Mouse (Mus musculus): Measurements from ENCODE around the gene Msi2. TPM values are rescaled to one million over a fixed set of nuclear protein-coding genes. Genes with fewer than 3 reads are reported as not detected.
A peak's percentile ranks its signal among the peaks of the same experiment; 100 is the strongest.

The Msi2 gene
- polyA plus RNA-seq, 1 experiment from 2014 or later: 20.4 TPM

- Histone ChIP-seq H3K27ac (peak overlapping the region; percentile 30; the same call in 1 of the 2 replicates), H3K27me3 (ENCODE audit: poor library complexity, severe bottlenecking) (no peaks in the 10 kb centered on the region), H3K4me3 (no peak overlapping the region), H3K36me3 (replicated peaks) (peaks cover 81% of the 10 kb centered on the region), H3K4me1 (peaks cover 31% of the 10 kb centered on the region), H3K9me3 (no peaks in the 10 kb centered on the region)
- WGBS: 95% methylated on average over 4 of the region's 4 CpGs
- DNase-seq (ENCODE audit: extremely low spot score, low spot score): no peak
Observed at GRCm38 (mm10) chr11:88386916-88387315, 331.4 kb downstream of the Msi2 start.

- no peak overlapping the region for H3K27ac ChIP-seq
- H3K4me3 ChIP-seq: no peak overlapping the region
- DNase-seq (ENCODE audit: extremely low spot score, low spot score): no peak
- H3K36me3 ChIP-seq (replicated peaks): peaks cover 88% of the 10 kb centered on the region
- H3K4me1 ChIP-seq: peaks cover 38% of the 10 kb centered on the region
- no peaks in the 10 kb centered on the region for H3K9me3 ChIP-seq
- WGBS: 94% methylated on average over 9 of the region's 9 CpGs
- no peaks in the 10 kb centered on the region for H3K27me3 ChIP-seq (ENCODE audit: poor library complexity, severe bottlenecking)
Observed at GRCm38 (mm10) chr11:88382449-88382848, 335.9 kb downstream of the Msi2 start.

GRCm38 (mm10) chr11:88381145-88381909, 337.0 kb downstream of the Msi2 start:
- Histone ChIP-seq H3K27me3 (ENCODE audit: poor library complexity, severe bottlenecking) (no peaks in the 10 kb centered on the region), H3K27ac (no peak overlapping the region), H3K36me3 (replicated peaks) (peaks cover 89% of the 10 kb centered on the region), H3K4me1 (peaks cover 41% of the 10 kb centered on the region), H3K4me3 (no peak overlapping the region), H3K9me3 (no peaks in the 10 kb centered on the region)
- 83% methylated on average over 11 of the region's 14 CpGs for WGBS
- no peak for DNase-seq (ENCODE audit: extremely low spot score, low spot score)

GRCm38 (mm10) chr11:88379635-88380034, 338.7 kb downstream of the Msi2 start:
- peak overlapping the region; percentile 63 for H3K27ac ChIP-seq
- H3K4me3 ChIP-seq: no peak overlapping the region
- DNase-seq (ENCODE audit: extremely low spot score, low spot score): no peak
- peaks cover 51% of the 10 kb centered on the region for H3K4me1 ChIP-seq
- no peaks in the 10 kb centered on the region for H3K27me3 ChIP-seq (ENCODE audit: poor library complexity, severe bottlenecking)
- peaks cover 77% of the 10 kb centered on the region for H3K36me3 ChIP-seq (replicated peaks)
- WGBS: 79% methylated on average over 2 of the region's 2 CpGs
- H3K9me3 ChIP-seq: no peaks in the 10 kb centered on the region

GRCm38 (mm10) chr11:88378686-88379339, 339.5 kb downstream of the Msi2 start:
- Histone ChIP-seq H3K36me3 (replicated peaks) (peaks cover 70% of the 10 kb centered on the region), H3K4me3 (no peak overlapping the region), H3K9me3 (no peaks in the 10 kb centered on the region), H3K4me1 (peaks cover 49% of the 10 kb centered on the region), H3K27ac (peak overlapping the region; percentile 63), H3K27me3 (ENCODE audit: poor library complexity, severe bottlenecking) (no peaks in the 10 kb centered on the region)
- no peak for DNase-seq (ENCODE audit: extremely low spot score, low spot score)
- WGBS: 53% methylated on average over 9 of the region's 9 CpGs

GRCm38 (mm10) chr11:88372589-88372988, 345.7 kb downstream of the Msi2 start:
- WGBS: 90% methylated on average over 4 of the region's 4 CpGs
- Histone ChIP-seq H3K4me3 (no peak overlapping the region), H3K9me3 (no peaks in the 10 kb centered on the region), H3K27ac (peak overlapping the region; percentile 20; the same call in 1 of the 2 replicates), H3K36me3 (replicated peaks) (peaks cover 58% of the 10 kb centered on the region), H3K4me1 (peaks cover 17% of the 10 kb centered on the region), H3K27me3 (ENCODE audit: poor library complexity, severe bottlenecking) (no peaks in the 10 kb centered on the region)
- no peak for DNase-seq (ENCODE audit: extremely low spot score, low spot score)

GRCm38 (mm10) chr11:88369898-88370297, 348.4 kb downstream of the Msi2 start:
- Histone ChIP-seq H3K9me3 (no peaks in the 10 kb centered on the region), H3K27ac (no peak overlapping the region), H3K36me3 (replicated peaks) (peaks cover 63% of the 10 kb centered on the region), H3K4me3 (no peak overlapping the region), H3K27me3 (ENCODE audit: poor library complexity, severe bottlenecking) (no peaks in the 10 kb centered on the region), H3K4me1 (peaks cover 17% of the 10 kb centered on the region; the same call in 1 of the 2 replicates)
- 89% methylated on average over 3 of the region's 3 CpGs for WGBS
- no peak for DNase-seq (ENCODE audit: extremely low spot score, low spot score)

- WGBS: 88% methylated on average over 4 of the region's 4 CpGs
- no peak for DNase-seq (ENCODE audit: extremely low spot score, low spot score)
- H3K4me1 ChIP-seq: peaks cover 13% of the 10 kb centered on the region; the same call in 1 of the 2 replicates
- H3K4me3 ChIP-seq: no peak overlapping the region
- no peaks in the 10 kb centered on the region for H3K9me3 ChIP-seq
- no peak overlapping the region for H3K27ac ChIP-seq
- H3K27me3 ChIP-seq (ENCODE audit: poor library complexity, severe bottlenecking): no peaks in the 10 kb centered on the region
- H3K36me3 ChIP-seq (replicated peaks): peaks cover 78% of the 10 kb centered on the region
Observed at GRCm38 (mm10) chr11:88367501-88367900, 350.8 kb downstream of the Msi2 start.

- H3K36me3 ChIP-seq (replicated peaks): peaks cover 86% of the 10 kb centered on the region
- H3K9me3 ChIP-seq: no peaks in the 10 kb centered on the region
- WGBS: 94% methylated on average over 2 of the region's 2 CpGs
- no peaks in the 10 kb centered on the region for H3K27me3 ChIP-seq (ENCODE audit: poor library complexity, severe bottlenecking)
- DNase-seq (ENCODE audit: extremely low spot score, low spot score): no peak
- peaks cover 13% of the 10 kb centered on the region; the same call in 1 of the 2 replicates for H3K4me1 ChIP-seq
- no peak overlapping the region for H3K4me3 ChIP-seq
- no peak overlapping the region for H3K27ac ChIP-seq
Observed at GRCm38 (mm10) chr11:88365914-88366540, 352.3 kb downstream of the Msi2 start.

- H3K36me3 ChIP-seq (replicated peaks): peaks cover 92% of the 10 kb centered on the region
- H3K27me3 ChIP-seq (ENCODE audit: poor library complexity, severe bottlenecking): no peaks in the 10 kb centered on the region
- DNase-seq (ENCODE audit: extremely low spot score, low spot score): no peak
- no peak overlapping the region for H3K4me3 ChIP-seq
- no peak overlapping the region for H3K27ac ChIP-seq
- H3K4me1 ChIP-seq: peaks cover 13% of the 10 kb centered on the region; the same call in 1 of the 2 replicates
- WGBS: 94% methylated on average over 3 of the region's 3 CpGs
- no peaks in the 10 kb centered on the region for H3K9me3 ChIP-seq
Observed at GRCm38 (mm10) chr11:88364231-88364630, 354.1 kb downstream of the Msi2 start.

GRCm38 (mm10) chr11:88363481-88363880, 354.8 kb downstream of the Msi2 start:
- no peak overlapping the region for H3K4me3 ChIP-seq
- peaks cover 93% of the 10 kb centered on the region for H3K36me3 ChIP-seq (replicated peaks)
- peaks cover 13% of the 10 kb centered on the region for H3K4me1 ChIP-seq
- no peaks in the 10 kb centered on the region for H3K27me3 ChIP-seq (ENCODE audit: poor library complexity, severe bottlenecking)
- H3K27ac ChIP-seq: no peak overlapping the region
- no peak for DNase-seq (ENCODE audit: extremely low spot score, low spot score)
- no peaks in the 10 kb centered on the region for H3K9me3 ChIP-seq
- 91% methylated on average over 14 of the region's 14 CpGs for WGBS

GRCm38 (mm10) chr11:88359736-88360135, 358.6 kb downstream of the Msi2 start:
- Histone ChIP-seq H3K27ac (no peak overlapping the region), H3K4me3 (no peak overlapping the region), H3K27me3 (ENCODE audit: poor library complexity, severe bottlenecking) (no peaks in the 10 kb centered on the region), H3K4me1 (peaks cover 37% of the 10 kb centered on the region), H3K9me3 (no peaks in the 10 kb centered on the region), H3K36me3 (replicated peaks) (peaks cover 82% of the 10 kb centered on the region)
- DNase-seq (ENCODE audit: extremely low spot score, low spot score): no peak
- 93% methylated on average over 7 of the region's 7 CpGs for WGBS

- Histone ChIP-seq H3K4me3 (no peak overlapping the region; the same call in 1 of the 2 replicates), H3K36me3 (replicated peaks) (peaks cover 82% of the 10 kb centered on the region), H3K27ac (peak overlapping the region; percentile 71), H3K9me3 (no peaks in the 10 kb centered on the region), H3K27me3 (ENCODE audit: poor library complexity, severe bottlenecking) (peaks cover 10% of the 10 kb centered on the region; the same call in 1 of the 2 replicates), H3K4me1 (peaks cover 43% of the 10 kb centered on the region)
- DNase-seq (ENCODE audit: extremely low spot score, low spot score): no peak
- 64% methylated on average over 9 of the region's 9 CpGs for whole genome bisulfite sequencing
Observed at GRCm38 (mm10) chr11:88357325-88357724, 361.0 kb downstream of the Msi2 start.

Data from forebrain, embryonic 10.5 days (tissue).